Mouse (Mus musculus) brown adipose tissue, adult 24 weeks (tissue): ENCODE data around the gene Atp6v1e1. TPM values are rescaled to one million over a fixed set of nuclear protein-coding genes. Genes with fewer than 3 reads are reported as not detected.

Experiments used
- H3K27ac ChIP-seq: fragments of 200-500 bp; replicated peaks from 2 replicates; pipeline ENCODE4 v1.5.1; 2012; ENCODE audit warnings: low read depth, mild to moderate bottlenecking, low read length
- H3K4me1 ChIP-seq: fragments of 200-500 bp; 2 replicates; pipeline ENCODE4 v1.6.1; 2012; ENCODE audit warnings: low read length, mixed read lengths; ENCODE audit not compliant: control insufficient read depth, insufficient read depth, insufficient read length
- H3K4me3 ChIP-seq: fragments of 200-500 bp; 2 replicates; pipeline ENCODE4 v1.5.1; 2012; ENCODE audit warnings: low read depth, mild to moderate bottlenecking, low read length, moderate library complexity; ENCODE audit not compliant: insufficient read depth
- polyA plus RNA-seq: library from polyadenylated mRNA; stranded (reverse); fragments of >200 nt; gene quantifications from 2 replicates; pipeline ENCODE4 v1.2.4, GENCODE M21; 2012; ENCODE audit not compliant: missing spikeins, insufficient read depth, insufficient read length

The Atp6v1e1 gene
- polyA plus RNA-seq, 1 experiment = 349 TPM

DNA sequence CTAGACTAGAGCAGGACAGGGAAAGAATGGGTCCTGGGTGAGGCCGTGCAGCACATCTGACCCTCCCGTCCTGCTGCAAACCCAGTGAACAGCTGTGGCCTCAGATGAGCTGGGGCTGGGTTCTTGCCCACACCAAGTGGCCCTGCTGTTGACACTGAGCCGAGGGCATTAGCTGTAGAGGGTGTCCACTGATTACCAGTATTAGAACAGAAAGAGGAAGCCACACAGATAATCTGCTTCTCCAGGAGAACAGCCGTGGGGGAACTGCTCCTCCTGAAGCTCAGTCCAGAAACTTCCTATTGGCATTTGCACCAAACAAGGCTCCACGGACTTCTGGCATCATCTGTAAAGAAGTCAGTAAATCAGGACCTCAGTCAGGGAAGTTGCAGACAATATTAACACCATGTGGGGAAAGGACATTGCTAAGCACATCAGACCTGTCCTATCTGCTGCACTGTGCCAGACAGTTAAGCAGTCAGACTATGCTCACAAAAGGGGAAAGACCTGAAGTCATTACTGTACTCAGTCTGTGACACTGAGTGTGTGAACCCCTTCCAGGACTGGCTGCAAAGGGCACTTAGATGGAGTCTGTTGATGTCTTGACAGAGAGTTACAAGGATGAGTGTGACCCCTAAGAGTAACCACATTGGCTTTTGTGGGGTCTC lies 27.0 kb downstream of the Atp6v1e1 start:
- no peak overlapping the region for H3K27ac ChIP-seq
- no peaks in the 10 kb centered on the region for H3K4me1 ChIP-seq
- H3K4me3 ChIP-seq = no peak overlapping the region

DNA sequence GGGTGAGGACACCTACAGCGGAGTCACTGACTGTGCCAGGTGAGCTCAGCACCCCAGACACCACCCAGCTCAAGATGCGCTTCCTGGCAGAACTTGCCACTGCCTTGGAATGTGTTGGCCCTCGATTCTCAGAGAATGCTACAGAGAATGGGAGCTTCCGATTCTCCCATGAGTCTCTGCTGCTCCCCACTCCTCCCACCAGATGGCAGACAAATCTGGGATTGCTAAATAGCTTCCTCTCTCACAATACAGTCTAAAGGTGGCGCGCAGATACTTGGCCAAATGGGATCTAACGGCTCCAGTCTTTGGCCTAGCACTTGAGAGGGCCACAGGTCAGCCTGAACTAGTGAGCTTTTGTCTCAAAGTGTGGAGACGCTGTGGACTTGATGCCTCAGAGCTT lies 29.6 kb downstream of the Atp6v1e1 start:
- H3K4me3 ChIP-seq = no peak overlapping the region
- H3K4me1 ChIP-seq = no peaks in the 10 kb centered on the region
- H3K27ac ChIP-seq = 0 out of 2 replicates have a peak overlapping the region, but pooled peaks have one; percentile 11

DNA sequence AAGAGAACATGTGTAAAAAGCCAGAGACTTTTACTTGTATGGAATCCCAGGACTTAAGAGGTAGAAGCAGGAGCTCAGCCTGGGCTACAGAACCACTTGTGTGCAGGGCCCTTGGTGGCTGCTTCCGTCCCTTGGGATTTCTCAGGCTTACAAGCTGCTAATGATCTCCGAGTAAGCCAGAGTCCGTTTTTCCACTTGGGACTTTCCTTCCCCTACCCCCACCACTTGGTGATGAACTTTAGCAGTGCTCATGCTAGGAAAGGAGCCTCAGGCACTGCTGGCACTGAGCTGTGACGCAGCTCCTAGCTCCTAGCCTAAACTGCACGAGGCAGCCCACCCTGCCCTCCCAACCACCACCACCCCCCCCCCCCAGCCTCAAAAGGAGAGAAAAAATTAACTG lies 31.9 kb downstream of the Atp6v1e1 start:
- Histone ChIP-seq H3K27ac (no peak overlapping the region), H3K4me1 (no peaks in the 10 kb centered on the region), H3K4me3 (no peak overlapping the region)

DNA sequence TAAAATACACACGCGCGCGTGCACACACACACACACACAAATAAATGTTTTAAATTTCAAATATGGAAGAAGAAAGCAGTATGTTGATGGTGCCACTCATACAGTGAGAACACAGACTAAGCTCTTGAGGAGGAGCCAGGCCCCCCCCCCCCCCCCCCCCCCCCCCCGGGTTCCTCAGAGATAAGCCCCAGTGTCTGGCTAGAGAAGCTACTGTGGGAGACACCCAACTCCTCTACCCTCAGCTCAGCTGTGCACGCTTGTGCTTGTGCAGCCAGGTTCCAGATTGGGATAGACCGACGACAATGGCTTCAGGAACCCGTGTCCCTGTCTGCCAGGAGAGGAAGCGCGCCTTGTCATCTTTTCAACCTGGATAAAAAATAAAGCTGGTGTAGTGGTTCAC lies 32.4 kb downstream of the Atp6v1e1 start:
- H3K4me1 ChIP-seq = no peaks in the 10 kb centered on the region
- H3K27ac ChIP-seq = no peak overlapping the region
- H3K4me3 ChIP-seq = no peak overlapping the region

DNA sequence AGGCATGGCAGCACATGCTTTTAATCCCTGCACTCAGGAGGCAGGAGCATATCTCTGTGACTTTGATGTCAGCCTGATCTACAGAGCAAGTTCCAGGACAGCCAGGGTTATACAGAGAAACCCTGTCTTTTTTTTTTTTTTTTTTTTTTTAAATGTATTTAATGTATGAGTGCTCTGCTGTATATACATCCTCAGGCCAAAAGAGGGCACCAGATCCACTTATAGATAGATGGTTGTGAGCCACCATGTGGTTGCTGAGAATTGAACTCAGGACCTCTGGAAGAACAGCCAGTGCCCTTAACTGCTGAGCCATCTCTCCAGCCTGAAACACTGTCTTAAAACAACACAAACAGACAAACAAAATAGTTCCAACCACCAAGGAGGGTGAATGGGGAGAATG lies 33.7 kb downstream of the Atp6v1e1 start:
- no peak overlapping the region for H3K27ac ChIP-seq
- H3K4me1 ChIP-seq = no peaks in the 10 kb centered on the region
- H3K4me3 ChIP-seq = no peak overlapping the region

DNA sequence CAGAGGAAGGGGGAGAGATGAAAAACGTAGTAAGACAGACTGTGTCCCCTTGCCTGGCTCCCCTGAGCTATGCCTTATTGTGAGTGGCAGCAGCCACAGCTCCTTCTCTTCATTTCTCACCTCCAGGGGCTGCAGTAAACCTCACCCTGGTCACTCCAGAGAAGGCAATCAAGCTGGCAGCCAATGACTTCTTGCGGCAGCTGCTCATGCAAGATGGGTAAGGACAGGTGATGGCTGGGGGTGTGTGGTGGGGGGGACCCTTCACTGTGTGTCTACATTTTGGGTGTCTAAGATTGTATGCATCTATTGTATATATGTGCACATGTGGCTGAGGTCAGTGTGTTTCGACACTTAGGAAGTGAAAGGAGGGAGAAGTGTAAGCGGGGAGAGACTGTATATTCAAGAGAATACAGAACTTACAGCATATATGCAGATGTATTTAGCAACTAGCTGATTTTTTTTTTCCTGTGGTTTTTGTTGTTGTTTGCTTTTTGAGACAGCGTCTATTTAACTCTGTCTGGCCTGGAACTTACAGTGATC lies 34.5 kb downstream of the Atp6v1e1 start:
- no peaks in the 10 kb centered on the region for H3K4me1 ChIP-seq
- no peak overlapping the region for H3K4me3 ChIP-seq
- no peak overlapping the region for H3K27ac ChIP-seq

DNA sequence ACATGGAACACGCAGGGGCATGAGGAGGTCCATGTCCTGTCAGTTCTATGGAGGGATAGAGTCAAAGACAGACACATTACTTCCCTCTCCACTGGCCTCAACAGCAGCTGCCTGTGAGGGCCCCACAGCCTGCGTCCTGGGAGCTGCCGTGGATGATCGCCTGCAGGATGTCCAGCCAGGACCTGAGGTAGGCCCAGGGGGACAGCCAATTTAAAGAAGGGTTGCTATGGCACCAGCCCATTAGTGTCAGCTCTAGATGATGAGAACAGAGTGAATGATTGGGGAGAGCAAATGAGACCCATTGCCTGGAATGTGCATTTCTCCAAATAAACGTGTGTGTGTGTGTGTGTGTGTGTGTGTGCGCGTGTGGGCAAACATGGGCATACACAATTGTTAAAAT lies 38.2 kb downstream of the Atp6v1e1 start:
- H3K4me1 ChIP-seq = no peaks in the 10 kb centered on the region
- H3K4me3 ChIP-seq = no peak overlapping the region
- H3K27ac ChIP-seq = no peak overlapping the region

DNA sequence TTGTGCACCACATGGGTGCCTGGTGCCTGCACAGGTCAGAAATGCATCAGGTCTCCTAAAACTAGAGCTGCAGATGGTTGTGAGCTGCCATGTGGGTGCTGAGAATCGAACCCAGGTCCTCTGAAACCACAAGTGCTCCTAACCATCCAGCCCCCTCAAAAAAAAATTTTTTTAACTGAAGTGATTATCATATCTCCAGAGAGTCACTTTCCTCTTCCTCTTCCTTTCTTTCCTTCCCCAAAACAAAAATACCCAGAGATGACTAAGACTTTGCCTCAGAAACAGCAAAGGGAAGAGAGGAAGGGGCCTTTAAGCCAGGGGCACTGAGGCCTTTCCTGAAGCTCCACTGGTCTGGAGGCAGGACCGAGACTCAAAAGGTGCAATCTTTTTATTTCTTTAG lies 39.6 kb downstream of the Atp6v1e1 start:
- no peaks in the 10 kb centered on the region for H3K4me1 ChIP-seq
- no peak overlapping the region for H3K27ac ChIP-seq

DNA sequence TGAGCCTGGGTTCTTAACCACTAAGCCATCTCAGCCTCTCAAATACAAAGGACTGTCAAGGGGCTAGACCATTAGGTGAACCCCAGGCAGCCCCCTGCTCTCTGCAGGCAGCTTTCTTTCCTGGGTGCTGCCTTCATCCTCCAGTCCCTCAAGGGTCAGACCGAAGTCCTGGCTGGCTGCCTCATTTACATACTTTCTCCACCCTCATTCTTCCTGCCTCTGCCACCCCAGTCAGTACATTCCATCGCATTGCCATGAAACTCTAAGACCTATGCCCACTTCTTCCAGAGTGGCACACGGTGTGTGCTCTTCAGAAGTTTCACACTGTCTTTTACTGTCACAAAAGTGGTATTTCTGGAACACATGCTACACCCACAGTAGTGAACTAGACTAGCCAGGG lies 44.4 kb downstream of the Atp6v1e1 start:
- no peak overlapping the region for H3K4me3 ChIP-seq
- no peaks in the 10 kb centered on the region for H3K4me1 ChIP-seq
- no peak overlapping the region for H3K27ac ChIP-seq

More for the DNA sequence above, 39.6 kb downstream of the Atp6v1e1 start:
- H3K4me3 ChIP-seq = no peak overlapping the region

DNA sequence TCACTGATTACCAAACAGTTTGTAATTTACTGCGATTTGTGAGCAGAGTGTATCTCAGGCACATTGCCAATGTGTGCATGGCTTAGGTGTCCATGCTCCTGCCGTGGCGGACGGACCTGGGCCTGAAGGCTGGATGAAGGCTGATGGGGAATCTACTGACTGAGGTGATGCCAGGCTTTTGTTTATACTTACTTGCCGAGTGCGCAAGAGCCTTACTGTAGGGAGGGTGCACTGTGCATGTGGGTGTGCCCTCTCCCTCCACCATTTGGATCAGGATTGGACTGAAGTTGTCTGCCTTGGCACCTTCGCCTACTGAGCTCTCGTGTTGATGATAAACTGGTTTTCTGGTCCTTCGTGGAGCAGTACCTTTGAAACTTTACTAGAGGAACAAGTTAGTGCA lies 45.1 kb downstream of the Atp6v1e1 start:
- no peak overlapping the region for H3K27ac ChIP-seq
- H3K4me1 ChIP-seq = no peaks in the 10 kb centered on the region
- H3K4me3 ChIP-seq = no peak overlapping the region

DNA sequence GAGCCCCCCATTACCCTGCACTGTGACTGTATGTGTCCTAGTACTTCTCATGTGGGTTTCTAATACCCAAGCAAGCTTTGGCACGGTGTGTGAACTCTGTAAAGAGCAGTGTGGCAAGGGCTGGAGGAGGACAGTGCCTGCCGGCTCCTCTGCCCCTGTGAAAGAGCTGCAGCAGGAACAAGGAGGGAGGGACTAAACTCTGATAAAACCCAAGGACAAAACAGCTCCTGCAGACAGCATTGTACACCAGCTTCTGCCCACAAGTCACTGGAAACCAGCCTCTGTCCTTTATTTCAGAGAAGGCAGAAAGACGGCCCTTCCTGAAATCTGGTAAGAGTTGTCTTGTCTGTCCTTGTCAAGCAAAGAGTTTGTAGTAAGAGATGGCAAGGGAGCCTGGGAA lies 46.3 kb downstream of the Atp6v1e1 start:
- H3K4me1 ChIP-seq = no peaks in the 10 kb centered on the region
- H3K27ac ChIP-seq = no peak overlapping the region
- no peak overlapping the region for H3K4me3 ChIP-seq

DNA sequence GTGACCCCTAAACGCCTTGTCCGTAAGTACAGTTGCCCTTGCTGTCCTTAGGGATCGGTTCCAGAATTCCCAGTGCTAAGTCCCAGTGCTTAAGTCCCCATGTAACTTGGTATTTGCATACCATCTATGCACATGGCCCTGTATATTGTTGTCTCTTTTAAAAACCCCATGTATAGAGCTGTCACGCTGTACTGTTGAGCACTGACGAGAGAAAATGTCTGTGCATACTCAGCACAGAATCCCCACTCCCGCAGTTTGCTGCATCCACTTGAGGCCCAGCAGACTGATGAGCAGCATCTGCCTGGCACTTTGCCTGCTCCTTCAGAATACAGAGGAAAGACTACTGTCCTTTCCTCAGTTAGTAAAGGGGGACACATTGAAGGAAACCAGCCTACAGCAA lies 48.8 kb downstream of the Atp6v1e1 start:
- no peak overlapping the region for H3K27ac ChIP-seq

DNA sequence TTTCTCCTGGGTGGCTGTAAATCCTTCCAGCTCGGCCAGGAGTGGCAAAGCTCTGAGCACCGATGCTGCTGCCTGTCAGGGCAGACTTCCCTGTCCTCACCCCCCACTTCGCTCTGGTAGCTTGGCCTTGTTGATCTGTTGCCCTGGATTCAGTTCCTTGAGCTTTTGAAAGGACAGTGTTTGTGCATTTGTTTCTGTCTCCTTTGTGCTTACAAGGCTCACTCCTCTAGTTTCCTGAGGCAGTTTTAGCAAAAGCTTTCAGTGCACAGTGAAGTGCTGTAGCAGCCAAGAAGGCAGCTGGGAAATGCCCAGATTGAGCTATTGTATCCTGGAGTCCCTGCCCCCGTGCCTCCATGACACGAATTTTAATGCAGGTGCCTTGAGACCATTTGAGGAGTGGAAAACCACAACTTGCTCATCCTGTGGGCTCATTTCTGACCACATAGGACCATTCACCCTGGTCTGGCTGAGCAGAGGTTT lies 49.4 kb downstream of the Atp6v1e1 start, which contains the start of gene Slc25a18:
Gene Slc25a18 (plus strand): TSS at position 430 of the 480 bp plus-strand sequence.
- Histone ChIP-seq H3K27ac (no peak within 1 kb of the TSS), H3K4me1 (no peaks in the 10 kb centered on the region), H3K4me3 (no peak within 1 kb of the TSS)

More for the DNA sequence above, 48.8 kb downstream of the Atp6v1e1 start:
- Histone ChIP-seq H3K4me3 (no peak overlapping the region), H3K4me1 (no peaks in the 10 kb centered on the region)

DNA sequence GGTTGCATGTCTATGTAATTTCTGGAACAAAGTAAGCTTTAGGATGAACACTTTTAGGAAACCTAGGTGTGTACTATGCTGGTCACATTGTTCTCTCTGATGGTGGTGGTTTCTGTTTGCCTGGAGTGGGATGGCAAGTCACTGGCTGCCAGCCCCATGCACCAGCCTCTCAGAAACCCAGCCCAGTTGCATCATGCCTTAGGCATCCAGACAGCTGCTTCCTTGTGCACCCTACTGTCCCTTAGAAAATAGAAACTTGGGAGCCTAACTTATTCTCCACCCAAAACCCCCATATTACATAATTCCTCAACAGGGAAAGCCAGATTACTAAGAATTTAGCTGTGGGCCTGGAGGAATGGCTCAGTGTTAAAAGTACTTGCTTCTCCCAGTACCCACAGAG lies 50.6 kb downstream of the Atp6v1e1 start:
- H3K27ac ChIP-seq = no peak overlapping the region
- no peaks in the 10 kb centered on the region for H3K4me1 ChIP-seq
- H3K4me3 ChIP-seq = no peak overlapping the region

DNA sequence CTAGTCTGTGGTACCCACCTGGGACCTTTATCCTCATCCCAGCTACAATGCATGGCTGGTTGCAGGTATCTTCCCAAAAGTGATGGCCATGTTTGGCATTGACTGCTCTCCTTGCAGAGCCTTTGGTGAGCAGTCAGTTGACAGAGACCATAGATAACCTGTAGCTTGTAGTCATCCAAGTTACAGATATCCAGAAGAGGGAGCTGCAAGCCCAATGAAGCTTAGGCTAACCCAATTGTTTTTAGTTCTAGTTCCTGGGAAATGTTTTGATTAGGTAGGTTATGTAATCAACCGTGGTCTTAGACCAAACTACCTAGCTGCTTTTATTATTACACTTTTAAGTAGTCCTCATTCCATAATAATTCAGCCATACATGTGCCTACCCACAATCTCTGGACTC lies 51.2 kb downstream of the Atp6v1e1 start:
- no peak overlapping the region for H3K4me3 ChIP-seq
- H3K27ac ChIP-seq = no peak overlapping the region
- no peaks in the 10 kb centered on the region for H3K4me1 ChIP-seq

DNA sequence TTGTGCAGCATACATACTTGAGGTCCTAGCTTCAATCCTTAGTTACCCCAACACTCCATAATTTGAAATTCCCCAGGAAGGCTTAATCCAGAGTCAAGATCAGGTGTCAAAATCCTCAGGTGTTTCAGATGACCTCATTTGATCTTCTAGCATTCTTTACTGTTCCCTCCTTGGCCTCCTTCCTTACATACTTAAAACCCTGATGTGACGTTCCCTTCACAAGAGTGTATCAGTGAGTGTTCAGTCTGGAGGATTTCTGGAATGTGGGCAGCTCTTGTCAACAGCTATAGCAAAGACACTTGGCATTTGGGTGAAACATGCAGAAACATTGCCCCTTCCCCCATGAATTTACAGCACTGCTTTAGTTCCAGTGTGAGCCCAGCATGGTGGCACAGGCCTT lies 52.6 kb downstream of the Atp6v1e1 start:
- H3K4me3 ChIP-seq = no peak overlapping the region
- H3K27ac ChIP-seq = no peak overlapping the region
- no peaks in the 10 kb centered on the region for H3K4me1 ChIP-seq
